Mouse (Mus musculus): Measurements from ENCODE around the gene Zfp574.

GRCm38 (mm10) chr7:25129390-25129979, 57.1 kb downstream of the Zfp574 start:
- TF ChIP-seq CTCF (IDR thresholded peaks at IDR 0.05; ENCODE audit: borderline replicate concordance, control insufficient read depth, extremely low read depth, insufficient read depth, low read length, poor library complexity) (no peak), POLR2A (IDR thresholded peaks at IDR 0.05; ENCODE audit: control insufficient read depth, extremely low read depth, insufficient read depth, low read length, poor library complexity) (no peak)

Data from thymus, adult 2 months (tissue).